Mouse (Mus musculus): ENCODE data around the gene Xrn1. TPM values are rescaled to one million over a fixed set of nuclear protein-coding genes. Genes with fewer than 3 reads are reported as not detected.
"Not testable (repeated sequence)": the region's sequence is repeated elsewhere in the genome, so short reads cannot be mapped to it uniquely, and the experiment has no call there.

The Xrn1 gene
- total RNA-seq (2021) = 10 to 100 TPM; 27.2 to 28.8 TPM
- long read RNA-seq, partial matches to known transcripts = 0 of 1 reads
- long read RNA-seq, other reads (novel, unspliced or antisense) = 1 of 1 reads

DNA sequence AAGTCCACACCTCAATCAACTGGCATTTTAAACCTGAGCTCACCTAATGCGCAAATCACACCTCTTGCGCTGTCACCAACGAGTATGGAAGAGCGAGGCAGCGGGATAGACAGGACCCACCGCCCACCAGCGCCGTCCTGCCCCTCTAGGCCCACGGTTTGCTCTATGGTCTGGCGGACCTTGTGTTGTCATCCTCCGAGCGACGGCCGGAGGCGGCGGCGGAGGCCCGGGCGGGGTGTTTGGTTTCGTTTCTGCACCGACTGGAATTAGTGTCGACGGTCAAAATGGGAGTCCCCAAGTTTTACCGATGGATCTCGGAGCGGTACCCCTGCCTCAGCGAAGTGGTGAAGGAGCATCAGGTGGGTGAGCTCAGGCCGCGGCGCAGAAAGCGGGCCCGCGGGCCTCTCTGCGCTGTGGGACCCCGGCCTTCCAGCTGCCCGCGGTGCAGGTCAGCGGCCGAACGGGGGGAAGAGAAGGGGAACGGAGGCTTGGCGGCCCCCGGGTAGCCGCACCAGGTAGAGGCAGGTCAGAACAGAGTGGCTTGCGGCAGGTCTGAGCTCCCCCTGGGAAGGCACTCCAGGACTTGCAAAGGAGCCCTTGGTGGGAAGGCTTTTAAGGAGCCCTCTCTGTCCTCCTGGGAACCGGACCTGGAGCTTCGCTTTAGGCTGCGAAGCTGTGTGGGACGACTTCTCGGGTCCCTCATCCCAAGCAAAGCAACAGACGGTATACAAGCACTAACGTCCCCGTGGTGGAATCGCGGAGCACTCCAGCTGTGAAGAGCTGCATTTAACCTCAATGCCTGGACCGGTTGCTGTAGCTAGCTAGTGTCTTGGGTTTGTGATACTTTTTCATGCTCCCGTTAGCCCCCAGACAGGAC lies at the start of gene Xrn1:
TSS of gene Xrn1 (plus strand) at position 176 of the 877 bp plus-strand sequence.
- DNase-seq (ENCODE audit: low spot score in 2 of 2) = peak; percentile 88 to 93

DNA sequence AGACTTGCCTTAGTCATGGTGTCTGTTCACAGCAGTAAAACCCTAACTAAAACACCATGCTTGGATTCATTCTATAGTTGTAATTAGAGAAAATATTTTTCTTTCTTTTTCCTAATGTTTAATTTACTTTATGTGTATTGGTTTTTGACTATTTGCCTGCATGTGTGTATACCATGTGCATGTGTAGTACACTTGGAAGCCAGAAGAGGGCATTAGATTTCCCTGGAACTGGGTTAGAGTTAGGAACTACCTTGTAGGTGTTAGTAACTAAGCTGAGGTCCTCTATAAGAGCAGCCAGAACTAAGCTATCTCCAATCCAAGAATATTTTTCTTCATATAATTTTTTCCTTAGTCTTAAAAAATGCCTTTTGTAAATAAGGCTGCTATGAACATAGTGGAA lies 21.7 kb upstream of the Xrn1 start:
- no peak for DNase-seq (ENCODE audit: low spot score in 2 of 2)

DNA sequence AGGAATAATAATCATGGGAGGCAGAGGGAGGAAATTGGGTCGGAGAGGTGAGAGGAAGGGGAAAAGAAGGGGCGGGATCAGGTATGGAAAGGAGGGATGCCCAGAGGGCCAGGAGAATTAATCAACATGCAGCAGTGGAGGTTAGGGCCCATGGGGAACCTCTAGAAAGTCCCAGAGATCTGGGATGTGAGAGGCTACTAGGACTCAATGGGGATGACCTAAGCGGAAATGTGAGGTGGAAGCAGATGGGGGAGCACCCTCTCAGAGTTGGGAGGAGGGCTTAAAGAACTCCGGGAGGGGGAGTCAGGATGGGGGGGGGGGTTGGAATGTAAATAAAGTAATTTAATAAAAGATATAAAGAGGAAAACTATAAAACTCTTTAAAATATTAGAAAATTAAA lies 902 bp upstream of the Xrn1 start:
- no peak for DNase-seq (ENCODE audit: low spot score in 2 of 2)

DNA sequence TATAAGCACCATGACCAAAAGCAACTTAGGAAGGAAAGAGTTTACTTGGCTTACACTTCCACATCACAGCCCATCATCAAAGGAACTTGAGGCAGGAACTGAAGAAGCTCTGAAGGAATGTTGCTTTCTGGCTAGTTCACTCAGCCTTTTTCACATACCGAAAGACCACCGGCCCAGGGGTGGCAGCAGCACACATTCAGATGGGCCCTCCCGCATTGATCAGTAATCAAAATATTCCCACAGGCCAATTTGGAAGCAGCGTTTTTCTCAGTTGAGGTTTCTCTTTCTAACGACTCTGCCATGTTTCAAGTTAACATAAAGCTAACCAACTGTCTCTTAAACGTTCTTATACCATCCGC lies 355 bp upstream of the Xrn1 start:
- peak in 1 of 2 experiments; percentile 42 for DNase-seq (ENCODE audit: low spot score in 2 of 2)

DNA sequence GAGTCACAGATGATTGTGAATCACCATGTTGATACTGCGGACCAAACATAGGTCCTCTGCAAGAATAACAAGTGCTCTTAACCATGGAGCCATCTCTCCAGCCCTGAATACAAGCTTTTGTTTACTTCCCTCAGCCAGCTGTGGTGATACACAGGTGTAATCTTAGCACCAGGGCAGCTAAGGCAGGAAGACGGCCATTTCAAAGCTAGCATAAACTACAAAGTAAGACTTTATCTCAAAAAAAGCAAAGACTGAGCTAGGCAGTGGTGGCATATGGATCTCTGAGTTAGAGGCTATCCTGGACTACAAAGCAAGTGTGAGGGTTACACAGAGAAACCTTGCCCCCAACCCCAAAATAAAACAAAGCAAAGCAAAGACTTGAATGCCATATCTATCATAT lies 3.1 kb downstream of the Xrn1 start:
- DNase-seq (ENCODE audit: low spot score in 2 of 2) = no peak

DNA sequence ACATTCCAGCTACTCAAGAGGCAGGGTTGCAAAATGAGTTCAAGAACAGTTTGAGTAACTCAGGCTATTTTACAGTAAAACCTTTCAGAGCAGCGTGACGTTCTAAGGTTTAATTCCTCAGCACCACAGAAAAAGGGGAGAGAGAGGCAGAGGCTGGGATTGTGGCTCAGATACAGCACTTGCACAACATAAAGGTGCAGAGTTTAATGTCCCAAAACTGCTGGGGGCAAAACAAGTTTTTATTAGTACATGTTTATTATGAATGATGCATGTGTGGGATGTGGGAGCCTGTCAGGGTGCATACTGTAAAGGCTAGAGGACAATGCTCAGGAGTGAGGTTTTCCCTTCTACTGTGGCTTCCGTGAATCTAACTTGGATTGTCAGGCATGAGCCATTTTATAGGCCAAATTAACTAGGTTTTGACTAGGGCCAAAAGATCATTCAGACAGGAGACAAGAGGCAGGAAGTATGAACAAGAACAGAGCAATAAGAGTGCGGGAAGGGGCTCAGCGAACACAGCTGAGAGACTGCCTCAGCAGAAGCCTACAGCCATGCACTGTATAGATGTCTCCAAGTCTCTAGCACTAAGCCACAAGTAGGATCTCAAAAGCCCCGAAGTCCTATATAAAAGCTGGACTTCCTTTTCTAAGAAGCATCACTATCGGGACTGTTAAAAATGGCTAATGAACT lies 3.6 kb downstream of the Xrn1 start:
- no peak for DNase-seq (ENCODE audit: low spot score in 2 of 2)

DNA sequence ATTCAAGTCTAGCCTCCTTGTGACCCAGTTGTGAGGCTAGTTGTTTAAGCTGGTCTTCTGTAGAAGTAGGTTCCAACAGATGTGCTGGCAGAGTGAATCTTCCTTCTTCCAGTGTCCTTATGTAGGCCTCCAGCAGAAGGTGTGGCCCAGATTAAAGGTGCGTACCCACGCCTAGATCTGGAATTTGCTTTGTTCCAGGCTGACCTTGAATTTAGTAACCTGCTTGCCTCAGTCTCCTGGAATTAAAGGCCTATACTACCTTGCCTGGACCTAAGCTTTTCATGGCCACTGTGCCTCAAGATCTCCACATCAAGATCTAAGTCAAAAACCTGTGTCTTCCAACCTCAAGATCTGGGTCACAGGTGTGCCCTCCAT lies 4.2 kb downstream of the Xrn1 start:
- not testable (repeated sequence) for DNase-seq (ENCODE audit: low spot score in 2 of 2)

DNA sequence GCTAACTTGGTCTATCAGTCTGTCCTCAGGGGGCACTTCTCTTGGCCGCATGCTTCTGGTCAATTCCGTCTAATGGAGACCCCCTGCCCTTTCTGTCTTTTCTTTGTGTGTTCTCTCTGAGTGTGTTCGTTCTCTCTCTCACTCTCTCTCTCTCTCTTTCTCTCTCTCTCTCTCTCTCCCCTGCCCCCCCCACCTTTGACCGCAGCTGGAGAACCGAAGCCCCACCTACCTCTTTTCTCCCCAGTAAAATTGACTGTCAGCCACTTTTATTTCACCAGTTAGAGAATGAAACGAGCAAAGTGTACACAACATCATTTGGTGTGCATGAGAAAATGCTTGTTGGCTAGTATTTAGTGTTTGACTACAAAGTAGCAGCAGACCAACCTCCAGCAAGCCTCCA lies 4.7 kb downstream of the Xrn1 start:
- no peak for DNase-seq (ENCODE audit: low spot score in 2 of 2)

DNA sequence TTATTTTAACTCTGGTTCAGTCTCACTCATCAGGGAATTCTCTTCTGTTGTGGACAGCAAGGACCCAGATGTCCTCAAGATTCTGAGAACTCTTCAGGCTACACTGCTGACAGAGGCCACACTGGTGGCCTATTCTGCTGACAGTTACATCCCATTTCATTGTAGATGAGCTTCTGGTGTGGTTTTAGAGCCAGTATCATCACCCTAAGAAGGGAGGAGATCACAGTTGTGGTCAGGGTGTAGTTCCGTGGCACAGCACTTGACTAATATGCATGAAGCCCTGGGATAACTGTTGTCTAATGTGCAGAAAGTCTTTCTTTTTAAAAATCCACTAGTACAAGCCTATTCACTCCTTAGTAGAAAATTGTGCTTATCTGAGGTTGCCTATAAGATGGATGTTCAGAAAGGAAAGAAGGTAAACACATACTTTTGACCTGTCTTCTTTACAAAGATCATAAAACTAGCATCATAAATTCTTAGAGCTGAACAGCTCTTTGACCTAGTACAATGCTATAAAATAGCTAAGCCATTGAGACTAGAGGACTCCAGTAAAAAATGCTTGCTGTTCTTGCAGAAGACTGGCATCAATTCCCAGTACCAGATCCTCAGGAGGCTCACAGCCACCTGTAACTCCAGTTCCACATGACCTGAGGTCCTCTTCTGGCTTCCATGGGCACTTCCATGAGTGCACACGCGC lies 5.3 kb downstream of the Xrn1 start:
- DNase-seq (ENCODE audit: low spot score in 2 of 2) = no peak

DNA sequence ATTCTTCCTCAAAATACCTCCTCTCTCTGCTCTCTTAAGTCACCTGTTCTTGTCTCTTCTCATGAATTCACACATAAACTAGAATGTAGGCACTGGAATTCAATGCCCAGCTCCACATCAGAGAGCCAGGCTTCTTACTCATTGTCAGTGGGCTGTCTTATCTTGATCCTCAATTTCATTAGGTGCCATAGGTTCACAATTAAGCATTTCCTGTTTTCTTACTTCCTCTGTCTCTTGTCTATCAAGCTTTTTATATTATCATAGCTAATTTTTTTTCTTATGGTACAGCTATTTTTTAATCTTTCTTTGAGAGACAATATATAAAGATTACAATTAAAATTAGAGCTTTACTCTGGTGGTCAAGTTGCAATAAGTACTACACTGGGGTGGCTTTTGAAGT lies 6.5 kb downstream of the Xrn1 start:
- no peak for DNase-seq (ENCODE audit: low spot score in 2 of 2)

DNA sequence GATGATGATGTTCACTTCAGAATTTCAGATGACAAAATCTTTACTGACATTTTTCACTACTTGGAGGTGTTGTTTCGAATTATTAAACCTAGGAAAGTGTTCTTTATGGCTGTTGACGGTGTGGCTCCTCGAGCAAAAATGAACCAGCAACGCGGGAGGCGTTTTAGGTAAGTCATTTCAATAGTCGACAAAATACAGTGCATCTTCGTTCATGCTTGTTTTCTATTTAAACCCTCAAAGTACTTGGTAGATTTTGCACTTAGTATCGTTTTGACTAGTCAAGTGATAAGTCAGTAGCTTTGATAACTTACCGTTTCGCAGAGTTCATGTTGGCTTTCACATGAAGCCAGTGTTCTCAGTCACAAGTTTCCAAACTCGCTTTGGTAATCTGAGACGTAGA lies 9.5 kb downstream of the Xrn1 start:
- DNase-seq (ENCODE audit: low spot score in 2 of 2) = no peak

DNA sequence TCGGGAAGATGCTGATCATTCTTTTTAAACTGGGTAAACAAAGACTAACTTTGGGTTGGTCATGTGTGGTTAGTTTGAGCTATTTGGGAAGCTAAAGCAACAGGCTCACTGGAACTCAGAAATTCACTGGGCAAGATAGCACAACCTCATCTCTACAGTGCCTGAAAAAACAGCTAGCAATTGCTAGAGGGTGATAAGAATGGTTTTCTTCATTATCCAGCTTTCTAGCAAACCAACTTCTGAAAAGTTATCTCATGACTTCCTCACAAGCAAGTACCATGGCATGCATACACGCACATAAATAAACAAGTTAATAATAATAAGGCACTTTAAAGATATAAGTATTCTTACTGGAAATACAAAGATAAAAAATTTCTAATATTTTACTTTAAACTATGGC lies 23.7 kb downstream of the Xrn1 start:
- DNase-seq (ENCODE audit: low spot score in 2 of 2) = no peak

DNA sequence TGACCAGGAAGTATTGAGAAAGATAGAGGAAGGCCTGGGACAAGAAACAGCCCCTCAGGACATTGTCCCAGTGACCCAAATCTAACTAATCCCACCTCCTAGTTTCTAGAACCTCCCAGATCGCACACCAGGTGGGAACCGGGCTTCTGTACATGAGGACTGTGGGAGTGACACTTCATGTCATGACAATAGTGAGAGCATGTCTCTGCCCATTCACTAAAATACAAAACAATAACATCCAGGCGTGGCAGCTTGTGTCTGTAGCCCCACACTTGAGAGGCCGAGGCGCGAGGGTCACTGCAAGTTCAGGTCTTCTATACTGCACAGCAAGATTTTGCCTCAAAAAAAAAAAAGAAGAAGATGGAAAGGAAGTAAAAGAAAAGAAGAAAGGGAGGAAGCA lies 25.3 kb downstream of the Xrn1 start:
- DNase-seq (ENCODE audit: low spot score in 2 of 2) = no peak

DNA sequence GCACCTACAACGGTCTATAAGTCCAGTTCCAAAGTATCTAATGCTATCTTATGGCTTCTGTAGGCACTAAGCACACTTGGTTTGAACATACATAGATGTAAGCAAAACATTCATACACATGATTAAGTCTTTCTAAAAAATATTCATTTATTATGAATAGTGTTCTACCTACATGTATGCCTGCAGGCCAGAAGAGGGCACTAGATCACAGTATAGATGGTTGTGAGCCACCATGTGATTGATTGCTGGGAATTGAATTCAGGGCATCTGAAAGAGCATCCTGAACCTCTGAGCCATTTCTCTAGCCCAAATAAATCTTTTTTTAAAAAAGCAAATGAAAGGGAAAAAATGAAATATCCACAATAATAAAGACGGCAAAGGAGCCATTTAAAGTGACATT lies 37.7 kb downstream of the Xrn1 start:
- DNase-seq (ENCODE audit: low spot score in 2 of 2) = no peak

DNA sequence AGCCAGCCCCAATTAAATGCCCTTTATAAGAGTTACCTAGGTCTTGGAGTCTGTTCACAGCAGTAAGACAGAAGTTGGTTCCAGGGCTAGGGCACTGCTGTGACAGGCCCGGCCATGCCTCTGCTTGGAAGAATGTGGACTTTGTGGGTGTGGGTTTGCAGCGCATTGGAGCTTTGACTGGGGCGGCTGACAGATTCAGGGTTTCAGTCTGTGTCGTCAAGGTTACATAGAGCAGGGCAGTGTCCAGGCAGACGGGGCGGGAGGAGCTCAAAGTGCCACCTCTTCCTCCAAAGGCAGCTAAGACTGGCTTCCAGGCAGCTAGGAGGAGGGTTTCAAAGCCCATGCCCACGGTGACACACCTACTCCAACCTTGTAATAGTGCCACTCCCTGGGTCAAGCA lies 49.9 kb downstream of the Xrn1 start:
- DNase-seq (ENCODE audit: low spot score in 2 of 2) = no peak

DNA sequence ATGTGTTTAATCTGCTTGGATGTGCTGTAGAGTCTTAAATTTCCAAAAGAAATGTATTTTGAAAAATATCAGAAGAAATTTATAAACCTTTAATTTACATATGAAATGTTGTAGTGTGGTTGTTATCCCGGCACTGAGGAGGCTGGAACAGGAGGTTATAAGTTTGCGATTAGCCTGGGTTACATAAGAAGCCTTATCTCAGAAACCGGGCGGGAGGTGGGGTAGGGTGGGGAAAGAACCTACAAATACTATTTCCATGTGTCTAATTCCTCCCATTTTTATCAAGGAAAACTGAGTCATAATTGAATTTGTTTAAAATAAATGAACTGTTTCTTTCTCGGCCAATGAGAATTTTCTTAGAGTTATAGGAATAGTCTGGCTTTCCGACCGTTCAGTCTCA lies 56.1 kb downstream of the Xrn1 start:
- no peak for DNase-seq (ENCODE audit: low spot score in 2 of 2)

DNA sequence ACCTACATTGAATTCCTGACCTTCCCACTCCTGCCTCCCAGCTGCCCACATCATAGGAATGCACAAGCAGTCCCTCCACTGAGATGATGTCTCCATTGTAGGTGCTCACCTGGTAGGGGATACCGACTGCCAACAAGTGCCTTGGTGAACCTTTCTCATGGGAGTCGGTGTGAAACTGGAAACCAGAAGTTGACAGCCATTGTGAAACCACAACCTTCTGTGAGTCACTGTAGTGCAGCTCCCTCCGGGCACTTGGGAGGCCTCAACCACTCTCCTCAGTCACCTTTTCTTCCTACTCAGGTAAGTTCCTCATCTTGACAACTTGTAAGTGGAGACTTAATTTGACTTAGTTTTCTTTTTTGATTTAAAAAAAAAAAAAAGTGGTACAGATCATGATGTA lies 69.4 kb downstream of the Xrn1 start:
- no peak for DNase-seq (ENCODE audit: low spot score in 2 of 2)

DNA sequence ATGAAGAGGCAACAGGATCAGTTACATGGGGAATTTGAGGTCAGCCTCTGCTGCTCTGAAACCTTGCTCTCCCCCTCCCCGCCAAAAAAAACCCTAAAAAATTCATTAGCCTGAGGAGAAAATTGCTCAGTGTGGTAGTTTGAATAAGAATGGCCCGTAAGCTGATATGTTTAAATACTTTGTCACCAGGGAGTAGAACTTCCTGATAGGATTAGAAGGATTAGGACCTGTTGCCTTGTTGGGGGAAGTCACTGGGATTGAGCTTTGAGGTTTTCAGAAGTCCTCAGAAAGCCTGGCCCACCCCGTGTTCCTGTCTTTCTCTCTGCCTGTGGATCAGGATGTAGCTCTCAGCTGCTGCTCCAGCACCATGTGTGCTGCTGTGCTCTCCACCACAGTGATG lies 73.4 kb downstream of the Xrn1 start:
- no peak for DNase-seq (ENCODE audit: low spot score in 2 of 2)

DNA sequence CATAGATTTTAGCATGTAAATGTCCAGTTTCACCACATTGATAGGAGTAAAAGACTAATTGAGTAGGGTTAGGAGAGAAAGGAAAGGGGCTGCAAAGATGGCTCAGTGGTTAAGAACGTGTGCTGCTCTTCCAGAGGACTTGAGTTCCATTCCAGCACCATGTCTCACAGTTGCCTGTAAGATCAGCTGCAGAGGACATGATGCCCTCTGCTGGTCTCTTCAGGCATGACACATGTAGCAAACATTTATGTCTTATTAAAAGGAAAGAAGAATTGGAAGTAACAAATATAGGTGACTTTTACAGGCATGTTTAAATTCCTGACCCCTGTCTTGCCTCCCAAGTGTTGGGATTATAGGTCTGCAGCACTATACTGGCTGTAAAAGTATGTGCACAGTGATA lies 74.3 kb downstream of the Xrn1 start:
- peak in 1 of 2 experiments; percentile 49 for DNase-seq (ENCODE audit: low spot score in 2 of 2)

DNA sequence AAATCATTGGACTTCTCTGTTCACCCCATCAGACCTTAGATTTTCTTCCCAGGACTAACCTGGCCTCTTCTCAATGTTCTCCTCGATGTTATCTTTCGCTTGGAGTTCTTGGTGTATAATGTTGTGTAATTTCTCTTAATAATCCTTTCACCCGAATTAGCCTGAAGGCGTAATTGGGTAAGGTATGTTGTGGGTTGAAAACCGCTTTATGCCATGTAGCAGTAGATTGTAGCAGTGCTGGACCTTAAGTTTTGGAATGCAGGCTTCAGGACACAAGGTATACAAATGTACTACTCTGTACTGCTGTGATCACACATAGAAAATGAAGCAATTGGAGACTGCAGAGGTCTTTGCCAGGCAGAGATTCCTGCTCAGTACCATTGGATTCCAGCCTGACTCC lies 75.3 kb downstream of the Xrn1 start:
- no peak for DNase-seq (ENCODE audit: low spot score in 2 of 2)

DNA sequence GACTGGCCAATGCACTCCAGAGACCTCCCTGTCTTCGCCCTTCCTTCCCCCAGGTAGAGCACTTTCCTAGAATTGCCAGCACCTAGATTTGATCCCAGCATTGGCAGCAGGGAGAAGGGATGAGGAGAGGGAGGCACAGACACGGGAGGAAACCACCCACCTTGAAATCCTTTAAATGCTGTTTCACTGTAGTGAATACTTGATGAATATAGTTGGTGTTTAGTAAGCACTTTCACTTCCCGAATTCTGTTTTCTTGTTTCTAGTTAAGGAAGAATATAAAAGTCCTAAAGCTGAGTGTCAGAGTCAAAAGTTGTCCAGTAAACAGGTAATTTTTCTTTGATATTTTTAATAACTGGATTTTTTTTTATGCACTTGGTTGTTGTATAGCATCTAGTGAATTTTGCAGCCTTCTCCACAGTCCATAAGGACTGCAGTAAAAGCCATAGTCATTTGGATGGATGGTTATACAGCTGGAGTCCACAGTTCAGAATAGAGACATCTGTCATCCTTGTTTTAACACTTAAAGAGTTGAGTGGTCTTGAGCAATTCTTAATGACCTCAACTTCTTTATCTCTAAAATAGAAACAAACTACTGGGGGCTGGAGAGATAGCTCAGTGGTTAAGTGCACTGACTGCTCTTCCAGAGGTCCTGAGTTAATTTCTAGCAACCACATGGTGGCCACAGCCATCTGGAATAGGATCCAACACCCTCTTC lies 81.0 kb downstream of the Xrn1 start:
- DNase-seq (ENCODE audit: low spot score in 2 of 2) = no peak

DNA sequence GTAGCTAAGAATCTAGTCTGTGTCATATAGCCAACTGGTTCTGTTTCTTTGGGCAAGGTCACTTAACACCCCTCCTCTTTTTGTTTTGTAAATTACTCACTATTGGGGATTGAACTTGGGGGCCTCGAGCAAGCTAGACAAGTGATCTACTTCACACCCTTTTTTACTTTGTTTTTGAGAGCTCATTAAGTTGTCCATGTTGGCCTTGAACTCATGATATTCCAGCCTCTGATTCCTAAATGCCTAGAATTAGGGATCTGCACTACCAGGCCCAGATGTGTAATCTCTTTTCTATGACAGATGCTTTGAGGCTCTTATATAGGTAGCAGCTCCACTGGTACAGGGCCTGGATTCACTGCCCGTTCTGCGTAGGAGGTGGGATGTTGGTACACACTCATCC lies 89.7 kb downstream of the Xrn1 start:
- no peak for DNase-seq (ENCODE audit: low spot score in 2 of 2)
